Mouse (Mus musculus) forebrain, embryonic 12.5 days (tissue): ENCODE data around the gene Lrrc36. TPM values are rescaled to one million over a fixed set of nuclear protein-coding genes. Genes with fewer than 3 reads are reported as not detected.

Experiments
- ATAC-seq: fragments of 200-750 bp; cut with Nextera tagmentation; 2 replicates; pipeline ENCODE4 v1.8.0; 2017; ENCODE audit warnings: moderate TSS enrichment; ENCODE audit not compliant: low FRiP score
- H3K27ac ChIP-seq: fragments of 300-500 bp; sonication (generic); 2 replicates; pipeline ENCODE4 v1.5.1; 2016; ENCODE audit warnings: mild to moderate bottlenecking
- H3K27me3 ChIP-seq: fragments of 300-500 bp; sonication (generic); 2 replicates; pipeline ENCODE4 v1.6.1; 2016; ENCODE audit warnings: mild to moderate bottlenecking
- H3K36me3 ChIP-seq: fragments of 300-500 bp; sonication (generic); replicated peaks from 2 replicates; pipeline ENCODE4 v1.6.1; 2016; ENCODE audit warnings: mild to moderate bottlenecking
- H3K4me1 ChIP-seq: fragments of 300-500 bp; sonication (generic); 2 replicates; pipeline ENCODE4 v1.6.1; 2016
- H3K4me2 ChIP-seq: fragments of 300-500 bp; sonication (generic); 2 replicates; pipeline ENCODE4 v1.6.1; 2016; ENCODE audit warnings: mild to moderate bottlenecking, moderate library complexity
- H3K4me3 ChIP-seq: fragments of 300-500 bp; sonication (generic); replicated peaks from 2 replicates; pipeline ENCODE4 v1.5.1; 2016; ENCODE audit warnings: mild to moderate bottlenecking
- H3K9ac ChIP-seq: fragments of 300-500 bp; sonication (generic); 2 replicates; pipeline ENCODE4 v1.6.1; 2016; ENCODE audit warnings: mild to moderate bottlenecking
- H3K9me3 ChIP-seq: fragments of 300-500 bp; sonication (generic); 2 replicates; pipeline ENCODE4 v1.6.1; 2016
- WGBS: fragments of 180-500 bp; shearing (Covaris S2); methylation state at CpG from one replicate; pipeline ENCODE4 v1.1.7; 2016; 5-methylcytosine and 5-hydroxymethylcytosine counted together
- polyA plus RNA-seq: library from polyadenylated mRNA; unstranded; fragments of >200 nt; fragmentation: Nextera tagmentation; extraction: Ambion mirVana; gene quantifications from 2 replicates; pipeline ENCODE4 v1.2.1, GENCODE M21; 2016

Gene Lrrc36
- polyA plus RNA-seq, 1 experiment from 2014 or later, result 1.2 TPM

DNA sequence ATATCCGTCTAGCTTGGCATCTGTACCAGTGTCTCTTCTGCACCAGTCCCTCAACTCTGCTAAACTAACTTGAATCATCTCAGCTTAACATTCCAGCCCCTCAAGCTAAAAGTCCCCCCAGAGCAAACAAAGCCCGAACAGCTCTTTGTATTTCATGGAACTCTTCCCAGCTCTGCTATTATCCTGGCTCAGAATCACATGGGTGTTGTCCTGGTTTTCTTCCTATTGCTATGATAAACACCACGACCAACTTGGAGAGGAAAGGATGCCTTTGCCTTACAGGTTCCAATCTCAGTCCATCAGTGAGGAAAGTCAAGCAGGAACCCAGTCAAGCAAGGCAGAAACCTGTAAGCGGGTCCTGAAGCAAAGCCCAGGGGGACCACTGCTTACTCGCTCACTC, 20.1 kb downstream of the Lrrc36 start:
- Histone ChIP-seq H3K9ac (no peak overlapping the region), H3K4me1 (peaks cover 19% of the 10 kb centered on the region), H3K4me2 (no peak overlapping the region), H3K4me3 (no peak overlapping the region), H3K9me3 (no peaks in the 10 kb centered on the region), H3K27me3 (no peaks in the 10 kb centered on the region), H3K27ac (no peak overlapping the region), H3K36me3 (no peaks in the 10 kb centered on the region)
- WGBS, result 50% methylated on average over 5 of the region's 5 CpGs
- ATAC-seq, result no peak

DNA sequence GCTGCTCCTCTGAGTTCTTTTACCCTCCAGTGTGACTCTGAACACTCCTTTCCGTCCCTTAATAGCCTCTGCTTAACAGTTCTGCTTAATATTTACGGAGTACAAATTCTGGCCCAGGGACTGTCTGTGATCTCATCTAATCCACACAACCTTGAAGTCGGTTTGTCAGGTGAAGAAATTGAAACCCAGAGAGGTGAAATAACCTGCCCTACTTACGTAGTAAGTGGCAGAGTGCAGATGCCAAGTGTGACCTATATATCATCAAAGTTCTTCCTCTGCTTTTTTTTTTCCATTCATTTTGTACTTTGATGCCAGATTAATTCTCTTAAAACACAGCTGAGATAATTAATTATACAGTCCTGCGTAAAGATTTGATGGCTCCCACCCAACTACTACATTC, 20.8 kb downstream of the Lrrc36 start:
- H3K4me2 ChIP-seq, result no peak overlapping the region
- H3K27ac ChIP-seq, result no peak overlapping the region
- H3K9ac ChIP-seq, result no peak overlapping the region
- H3K27me3 ChIP-seq, result no peaks in the 10 kb centered on the region
- ATAC-seq, result no peak
- no peaks in the 10 kb centered on the region for H3K9me3 ChIP-seq
- H3K4me1 ChIP-seq, result peaks cover 19% of the 10 kb centered on the region
- WGBS, result 80% methylated on average over 5 of the region's 5 CpGs
- no peaks in the 10 kb centered on the region for H3K36me3 ChIP-seq
- H3K4me3 ChIP-seq, result no peak overlapping the region

GRCm38 (mm10) chr8:105436218-105436617, 22.8 kb downstream of the Lrrc36 start:
- H3K4me1 ChIP-seq, result peaks cover 19% of the 10 kb centered on the region
- H3K36me3 ChIP-seq, result no peaks in the 10 kb centered on the region
- H3K4me2 ChIP-seq, result no peak overlapping the region
- no peak overlapping the region for H3K27ac ChIP-seq
- no peaks in the 10 kb centered on the region for H3K9me3 ChIP-seq
- H3K27me3 ChIP-seq, result 0 out of 2 replicates have a peak, but pooled peaks cover 3% of the 10 kb centered on the region
- H3K9ac ChIP-seq, result no peak overlapping the region
- 70% methylated on average over 5 of the region's 5 CpGs for WGBS
- H3K4me3 ChIP-seq, result no peak overlapping the region
- ATAC-seq, result no peak

DNA sequence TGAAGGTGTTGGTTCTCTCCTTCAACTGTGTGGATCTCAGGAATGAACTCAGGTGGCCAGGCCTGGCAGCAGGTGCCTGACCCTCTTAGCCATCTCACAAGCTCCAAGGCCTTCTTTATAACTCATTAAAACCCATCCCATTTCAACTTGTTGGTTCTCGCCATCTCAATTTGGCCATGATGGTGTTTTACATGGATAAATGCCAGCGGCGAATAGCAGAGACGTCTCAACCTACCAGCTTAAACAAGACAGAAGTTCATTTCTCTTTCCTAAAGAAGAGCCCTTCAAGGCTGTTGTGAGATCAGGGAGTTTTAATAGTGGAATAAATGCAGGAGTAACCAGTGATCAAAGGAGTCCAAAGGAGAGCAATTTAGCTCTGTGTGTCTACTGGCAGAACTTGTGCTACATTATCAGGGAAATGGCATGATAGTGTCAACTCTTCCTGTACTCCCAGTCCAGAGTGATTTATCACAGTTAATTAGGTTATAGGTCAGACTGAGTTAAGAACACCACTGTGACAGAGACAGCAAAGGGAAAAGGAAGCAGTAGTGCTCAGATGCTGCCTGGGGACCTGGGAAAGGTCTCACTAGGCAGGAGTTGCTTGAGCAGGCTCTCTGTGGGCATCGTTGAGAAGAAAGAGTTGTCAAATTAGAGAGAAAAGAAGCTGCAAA, 23.8 kb downstream of the Lrrc36 start:
- Histone ChIP-seq H3K9ac (no peak overlapping the region), H3K36me3 (no peaks in the 10 kb centered on the region), H3K4me3 (no peak overlapping the region), H3K4me1 (peaks cover 15% of the 10 kb centered on the region), H3K27me3 (0 out of 2 replicates have a peak, but pooled peaks cover 3% of the 10 kb centered on the region), H3K27ac (no peak overlapping the region), H3K4me2 (no peak overlapping the region), H3K9me3 (no peaks in the 10 kb centered on the region)
- ATAC-seq, result no peak
- WGBS, result 88% methylated on average over 5 of the region's 5 CpGs

GRCm38 (mm10) chr8:105438865-105439264, 25.5 kb downstream of the Lrrc36 start:
- H3K9ac ChIP-seq, result no peak overlapping the region
- H3K27me3 ChIP-seq, result 0 out of 2 replicates have a peak, but pooled peaks cover 3% of the 10 kb centered on the region
- 28% methylated on average over 5 of the region's 5 CpGs for WGBS
- H3K27ac ChIP-seq, result no peak overlapping the region
- ATAC-seq, result no peak
- H3K4me2 ChIP-seq, result no peak overlapping the region
- no peaks in the 10 kb centered on the region for H3K9me3 ChIP-seq
- no peaks in the 10 kb centered on the region for H3K36me3 ChIP-seq
- H3K4me1 ChIP-seq, result peaks cover 1% of the 10 kb centered on the region
- no peak overlapping the region for H3K4me3 ChIP-seq

GRCm38 (mm10) chr8:105441433-105441832, 28.1 kb downstream of the Lrrc36 start:
- Histone ChIP-seq H3K4me1 (peaks cover 13% of the 10 kb centered on the region), H3K36me3 (no peaks in the 10 kb centered on the region), H3K27me3 (0 out of 2 replicates have a peak, but pooled peaks cover 3% of the 10 kb centered on the region), H3K27ac (no peak overlapping the region), H3K4me2 (no peak overlapping the region), H3K9me3 (no peaks in the 10 kb centered on the region), H3K9ac (no peak overlapping the region), H3K4me3 (no peak overlapping the region)
- ATAC-seq, result no peak
- WGBS, result 3% methylated on average over 6 of the region's 6 CpGs

DNA sequence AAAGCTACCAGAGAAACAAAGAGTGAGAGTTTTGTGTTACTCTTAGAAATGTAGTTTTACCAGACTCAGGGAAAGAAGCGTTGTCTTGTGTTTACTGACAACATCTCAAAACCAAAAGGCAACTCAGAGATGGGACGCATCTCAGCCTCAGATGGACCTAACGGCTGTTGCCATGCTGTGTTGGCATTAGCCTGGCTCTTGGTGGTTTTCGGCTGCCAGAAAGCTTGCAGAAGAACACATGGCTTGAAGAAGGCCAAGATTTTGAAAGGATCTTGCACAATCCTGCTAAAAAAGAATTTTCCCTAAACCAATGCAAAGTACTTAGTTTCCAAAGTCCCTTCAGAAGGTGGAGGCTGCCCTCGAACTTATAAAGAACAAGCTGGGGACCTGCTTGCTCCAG, 29.3 kb downstream of the Lrrc36 start:
- H3K9me3 ChIP-seq, result no peaks in the 10 kb centered on the region
- ATAC-seq, result no peak
- no peak overlapping the region for H3K4me3 ChIP-seq
- H3K4me1 ChIP-seq, result peaks cover 13% of the 10 kb centered on the region
- H3K9ac ChIP-seq, result no peak overlapping the region
- H3K36me3 ChIP-seq, result no peaks in the 10 kb centered on the region
- 91% methylated on average over 5 of the region's 5 CpGs for WGBS
- H3K4me2 ChIP-seq, result no peak overlapping the region
- H3K27ac ChIP-seq, result no peak overlapping the region
- 0 out of 2 replicates have a peak, but pooled peaks cover 3% of the 10 kb centered on the region for H3K27me3 ChIP-seq

GRCm38 (mm10) chr8:105445296-105446126, 32.1 kb downstream of the Lrrc36 start:
- WGBS, result 24% methylated on average over 11 of the region's 11 CpGs

DNA sequence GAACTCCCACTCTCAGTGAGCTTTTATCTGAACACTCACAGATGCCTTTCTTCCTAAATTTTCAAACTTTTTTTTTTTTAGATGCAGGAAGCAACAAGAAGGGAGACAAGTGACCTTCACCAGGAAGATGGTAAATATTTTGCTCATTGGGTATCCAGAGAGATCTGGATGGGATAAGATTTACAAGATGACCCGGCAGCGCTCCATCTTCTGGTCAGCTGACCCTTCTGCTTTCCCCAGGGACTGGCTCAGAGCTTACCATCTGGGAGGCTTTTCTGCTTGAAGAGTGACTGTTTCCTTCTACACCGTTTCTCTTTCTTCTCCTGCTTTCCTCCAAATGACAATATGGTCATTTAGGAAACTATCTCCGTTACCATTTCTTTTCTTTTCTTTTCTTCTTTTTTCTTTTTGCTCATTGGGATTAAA, 32.8 kb downstream of the Lrrc36 start:
- H3K36me3 ChIP-seq, result no peaks in the 10 kb centered on the region
- H3K4me1 ChIP-seq, result peaks cover 18% of the 10 kb centered on the region
- peak; percentile 76 for ATAC-seq
- H3K9me3 ChIP-seq, result no peaks in the 10 kb centered on the region
- no peak overlapping the region for H3K4me3 ChIP-seq
- peak overlapping the region; percentile 84 for H3K27ac ChIP-seq
- H3K4me2 ChIP-seq, result peak overlapping the region; percentile 39
- no peaks in the 10 kb centered on the region for H3K27me3 ChIP-seq
- 10% methylated on average over 4 of the region's 4 CpGs for WGBS
- H3K9ac ChIP-seq, result no peak overlapping the region

More at GRCm38 (mm10) chr8:105445296-105446126, 32.1 kb downstream of the Lrrc36 start:
- Histone ChIP-seq H3K4me2 (peak overlapping the region; percentile 39), H3K36me3 (no peaks in the 10 kb centered on the region), H3K4me3 (no peak overlapping the region), H3K27ac (peak overlapping the region; percentile 84), H3K27me3 (no peaks in the 10 kb centered on the region), H3K9me3 (no peaks in the 10 kb centered on the region), H3K9ac (no peak overlapping the region), H3K4me1 (peaks cover 13% of the 10 kb centered on the region)
- peak; percentile 89 for ATAC-seq

- 96% methylated on average over 3 of the region's 3 CpGs for WGBS
- no peak for ATAC-seq
- H3K27ac ChIP-seq, result no peak overlapping the region
- no peak overlapping the region for H3K9ac ChIP-seq
- H3K9me3 ChIP-seq, result no peaks in the 10 kb centered on the region
- no peak overlapping the region for H3K4me2 ChIP-seq
- H3K4me3 ChIP-seq, result no peak overlapping the region
- no peaks in the 10 kb centered on the region for H3K27me3 ChIP-seq
- H3K36me3 ChIP-seq, result no peaks in the 10 kb centered on the region
- H3K4me1 ChIP-seq, result peaks cover 29% of the 10 kb centered on the region
Observed at GRCm38 (mm10) chr8:105448188-105448587, 34.8 kb downstream of the Lrrc36 start.

- 85% methylated on average over 5 of the region's 5 CpGs for WGBS
- H3K9ac ChIP-seq, result no peak overlapping the region
- ATAC-seq, result no peak
- no peaks in the 10 kb centered on the region for H3K27me3 ChIP-seq
- no peaks in the 10 kb centered on the region for H3K9me3 ChIP-seq
- H3K27ac ChIP-seq, result no peak overlapping the region
- H3K4me1 ChIP-seq, result peaks cover 29% of the 10 kb centered on the region
- H3K4me3 ChIP-seq, result no peak overlapping the region
- no peak overlapping the region for H3K4me2 ChIP-seq
- H3K36me3 ChIP-seq, result no peaks in the 10 kb centered on the region
Observed at GRCm38 (mm10) chr8:105448596-105448995, 35.2 kb downstream of the Lrrc36 start.

DNA sequence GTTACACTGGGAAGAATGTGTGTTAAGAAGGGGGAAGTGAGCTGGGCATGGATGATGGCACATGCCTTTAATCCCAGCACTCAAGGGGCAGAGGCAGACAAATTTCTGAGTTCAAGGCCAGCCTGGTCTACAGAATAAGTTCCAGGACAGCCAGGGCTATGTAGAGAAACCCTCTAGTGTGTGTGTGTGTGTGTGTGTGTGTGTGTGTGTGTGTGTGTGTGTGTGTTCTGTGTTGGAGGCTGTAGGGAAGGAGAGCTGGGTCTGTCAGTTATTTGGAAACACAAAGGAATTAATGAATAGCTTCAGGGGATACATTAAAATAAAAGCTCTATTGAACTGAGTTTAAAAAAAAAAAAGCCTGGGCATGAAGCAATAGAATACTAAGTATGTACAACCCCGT, 37.6 kb downstream of the Lrrc36 start:
- no peaks in the 10 kb centered on the region for H3K36me3 ChIP-seq
- no peaks in the 10 kb centered on the region for H3K9me3 ChIP-seq
- H3K27ac ChIP-seq, result no peak overlapping the region
- peaks cover 21% of the 10 kb centered on the region for H3K4me1 ChIP-seq
- WGBS, result 36% methylated on average over 1 of the region's 1 CpGs
- no peak overlapping the region for H3K4me3 ChIP-seq
- no peaks in the 10 kb centered on the region for H3K27me3 ChIP-seq
- no peak for ATAC-seq
- no peak overlapping the region for H3K4me2 ChIP-seq
- no peak overlapping the region for H3K9ac ChIP-seq
